Mouse (Mus musculus): ENCODE measurements at regions not wholly inside any gene's neighbourhood (a gene's known extent, or its start where the extent isn't known, plus 50 kb on each side); places are given as distances from the start of the nearest gene placed in this dataset.

DNA sequence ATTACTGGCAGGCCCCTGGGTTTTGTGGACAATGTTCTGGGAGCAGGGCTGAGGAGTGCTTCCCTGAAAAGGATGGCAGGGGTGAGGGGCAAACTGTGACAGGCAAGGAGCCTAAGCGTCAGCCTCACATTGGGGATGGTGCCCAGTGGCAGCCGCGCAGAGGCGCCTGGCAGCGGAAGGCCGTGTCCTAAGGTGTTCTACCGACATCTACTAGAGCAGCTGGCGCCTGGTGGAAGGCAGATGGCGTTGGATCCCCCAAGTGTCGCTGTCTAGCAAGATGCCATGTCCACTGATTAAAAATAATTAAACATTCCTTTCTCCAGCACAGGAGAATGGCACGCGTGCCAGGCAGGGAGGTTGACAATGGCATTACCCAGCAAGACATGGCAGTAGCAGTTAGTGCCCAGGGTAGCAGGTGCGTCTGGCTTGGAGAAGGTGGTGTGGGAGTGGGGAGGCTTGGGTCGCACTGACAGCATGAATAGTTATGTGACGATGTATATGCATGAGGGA, 330.3 kb downstream of the Ttll7 start:
- 16% methylated on average over 15 of the region's 15 CpGs for WGBS
- Histone ChIP-seq H3K36me3 (no peaks in the 10 kb centered on the region), H3K4me3 (0 out of 2 replicates have a peak overlapping the region, but pooled peaks have one; percentile 17), H3K27ac (replicated peaks) (peak overlapping the region; percentile 92), H3K9me3 (no peaks in the 10 kb centered on the region), H3K4me2 (replicated peaks) (peak overlapping the region; percentile 48), H3K9ac (replicated peaks) (no peak overlapping the region), H3K27me3 (no peaks in the 10 kb centered on the region), H3K4me1 (peaks cover 32% of the 10 kb centered on the region)
- peak; percentile 57 for ATAC-seq (ENCODE audit: low FRiP score, low read depth)

DNA sequence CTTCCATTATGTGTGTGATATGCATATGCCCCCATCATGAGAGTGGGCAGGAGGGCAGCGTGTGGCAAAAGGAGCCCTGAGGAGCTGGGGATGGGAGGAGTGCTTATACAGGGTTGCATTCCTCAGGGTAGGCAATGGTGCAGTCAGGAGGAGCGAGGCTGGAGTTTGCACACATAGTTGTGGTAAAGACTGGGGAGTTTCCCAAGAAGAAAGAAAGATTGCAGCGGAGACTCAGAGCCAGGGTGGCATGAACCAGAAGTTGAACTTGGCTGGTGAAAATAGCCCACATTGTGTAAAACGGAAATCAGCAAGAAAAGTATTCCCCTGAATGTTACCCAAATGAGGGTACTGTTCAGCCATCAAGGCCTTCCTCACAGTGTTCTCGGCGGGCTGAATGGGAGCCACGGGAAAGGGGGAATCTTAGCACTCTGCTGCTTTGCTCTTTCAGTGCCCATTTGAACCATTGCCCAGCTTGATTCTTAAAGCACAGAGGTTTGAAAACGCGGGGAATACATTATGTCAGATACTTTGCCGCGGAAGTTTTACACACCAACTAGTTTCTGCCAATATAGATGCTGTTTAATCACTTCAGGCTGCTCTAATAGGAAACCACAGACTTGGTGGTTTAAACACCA, 331.6 kb downstream of the Ttll7 start:
- no peak for ATAC-seq (ENCODE audit: low FRiP score, low read depth)
- Histone ChIP-seq H3K36me3 (no peaks in the 10 kb centered on the region), H3K4me3 (no peak overlapping the region), H3K4me1 (peaks cover 32% of the 10 kb centered on the region), H3K27ac (replicated peaks) (no peak overlapping the region), H3K4me2 (replicated peaks) (no peak overlapping the region), H3K27me3 (no peaks in the 10 kb centered on the region), H3K9ac (replicated peaks) (no peak overlapping the region), H3K9me3 (no peaks in the 10 kb centered on the region)
- WGBS = 60% methylated on average over 11 of the region's 11 CpGs

GRCm38 (mm10) chr3:147189737-147190136, 337.6 kb downstream of the Ttll7 start:
- Histone ChIP-seq H3K9me3 (no peaks in the 10 kb centered on the region), H3K27ac (replicated peaks) (no peak overlapping the region), H3K36me3 (no peaks in the 10 kb centered on the region), H3K9ac (replicated peaks) (no peak overlapping the region), H3K4me3 (no peak overlapping the region), H3K4me2 (replicated peaks) (no peak overlapping the region), H3K4me1 (no peaks in the 10 kb centered on the region), H3K27me3 (0 out of 2 replicates have a peak, but pooled peaks cover 3% of the 10 kb centered on the region)
- ATAC-seq (ENCODE audit: low FRiP score, low read depth) = no peak
- 76% methylated on average over 2 of the region's 2 CpGs for WGBS

GRCm38 (mm10) chr3:147196626-147197025, 344.5 kb downstream of the Ttll7 start:
- Histone ChIP-seq H3K4me2 (replicated peaks) (no peak overlapping the region), H3K27ac (replicated peaks) (no peak overlapping the region), H3K4me3 (no peak overlapping the region), H3K9me3 (no peaks in the 10 kb centered on the region), H3K9ac (replicated peaks) (no peak overlapping the region), H3K4me1 (no peaks in the 10 kb centered on the region), H3K27me3 (0 out of 2 replicates have a peak, but pooled peaks cover 3% of the 10 kb centered on the region), H3K36me3 (no peaks in the 10 kb centered on the region)
- ATAC-seq (ENCODE audit: low FRiP score, low read depth) = no peak
- 72% methylated on average over 8 of the region's 8 CpGs for WGBS

DNA sequence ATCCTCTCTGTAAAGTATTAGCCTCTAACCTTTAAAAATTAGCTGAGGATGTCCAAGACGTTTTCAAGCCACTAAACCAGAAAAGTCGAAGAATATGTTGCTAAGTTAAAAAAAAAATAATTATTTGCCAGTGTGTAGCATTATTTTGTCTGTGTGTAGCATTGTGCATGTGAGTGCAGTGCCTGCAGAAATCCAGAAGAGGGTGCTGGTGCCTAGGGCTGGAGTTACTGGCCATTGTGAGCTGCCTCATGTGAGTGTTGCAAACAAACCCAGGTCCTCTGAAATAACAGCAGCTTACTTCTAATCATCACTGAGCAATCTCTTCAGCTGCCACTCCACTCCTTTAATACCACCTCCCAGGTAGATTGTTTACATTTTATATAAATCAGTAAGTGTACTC, 345.0 kb downstream of the Ttll7 start:
- no peak overlapping the region for H3K4me2 ChIP-seq (replicated peaks)
- ATAC-seq (ENCODE audit: low FRiP score, low read depth) = no peak
- 54% methylated on average over 2 of the region's 2 CpGs for WGBS
- no peak overlapping the region for H3K9ac ChIP-seq (replicated peaks)
- 0 out of 2 replicates have a peak, but pooled peaks cover 3% of the 10 kb centered on the region for H3K27me3 ChIP-seq
- no peak overlapping the region for H3K27ac ChIP-seq (replicated peaks)
- H3K4me1 ChIP-seq = no peaks in the 10 kb centered on the region
- no peaks in the 10 kb centered on the region for H3K9me3 ChIP-seq
- no peak overlapping the region for H3K4me3 ChIP-seq
- no peaks in the 10 kb centered on the region for H3K36me3 ChIP-seq

GRCm38 (mm10) chr3:147211127-147211940, 359.2 kb downstream of the Ttll7 start:
- H3K4me3 ChIP-seq = no peak overlapping the region
- H3K9ac ChIP-seq (replicated peaks) = no peak overlapping the region
- H3K27ac ChIP-seq (replicated peaks) = no peak overlapping the region
- H3K9me3 ChIP-seq = no peaks in the 10 kb centered on the region
- H3K4me1 ChIP-seq = 0 out of 2 replicates have a peak, but pooled peaks cover 3% of the 10 kb centered on the region
- H3K36me3 ChIP-seq = no peaks in the 10 kb centered on the region
- ATAC-seq (ENCODE audit: low FRiP score, low read depth) = no peak
- WGBS = 59% methylated on average over 5 of the region's 5 CpGs
- H3K4me2 ChIP-seq (replicated peaks) = no peak overlapping the region
- H3K27me3 ChIP-seq = no peaks in the 10 kb centered on the region

GRCm38 (mm10) chr3:147228663-147229062, 376.5 kb downstream of the Ttll7 start:
- Histone ChIP-seq H3K27me3 (no peaks in the 10 kb centered on the region), H3K36me3 (no peaks in the 10 kb centered on the region), H3K9ac (replicated peaks) (no peak overlapping the region), H3K9me3 (no peaks in the 10 kb centered on the region), H3K27ac (replicated peaks) (no peak overlapping the region), H3K4me1 (no peaks in the 10 kb centered on the region), H3K4me2 (replicated peaks) (no peak overlapping the region), H3K4me3 (no peak overlapping the region)
- 89% methylated on average over 2 of the region's 2 CpGs for WGBS
- no peak for ATAC-seq (ENCODE audit: low FRiP score, low read depth)

DNA sequence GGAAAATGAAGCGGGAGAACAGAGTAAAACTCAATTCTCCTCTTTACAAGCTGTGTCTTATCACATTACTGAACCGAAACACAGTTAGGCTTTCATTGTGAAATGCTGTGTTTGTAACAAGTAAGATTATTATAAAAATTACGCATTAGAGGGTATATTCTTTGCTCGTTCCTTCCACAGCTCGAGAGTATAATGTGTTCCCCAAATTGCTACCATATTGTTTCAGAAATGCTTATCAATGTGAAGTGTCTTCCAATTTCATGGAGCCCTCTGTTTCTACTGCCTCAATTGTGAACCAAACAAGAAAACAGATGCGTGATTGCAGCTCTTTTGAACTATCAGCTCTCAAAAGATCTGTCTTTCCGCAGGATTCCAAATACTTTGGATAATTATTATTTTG, 378.4 kb downstream of the Ttll7 start:
- Histone ChIP-seq H3K4me2 (replicated peaks) (no peak overlapping the region), H3K36me3 (no peaks in the 10 kb centered on the region), H3K27me3 (no peaks in the 10 kb centered on the region), H3K9ac (replicated peaks) (no peak overlapping the region), H3K4me1 (no peaks in the 10 kb centered on the region), H3K27ac (replicated peaks) (no peak overlapping the region), H3K4me3 (no peak overlapping the region), H3K9me3 (no peaks in the 10 kb centered on the region)
- 88% methylated on average over 7 of the region's 7 CpGs for WGBS
- ATAC-seq (ENCODE audit: low FRiP score, low read depth) = no peak

- WGBS = 83% methylated on average over 1 of the region's 1 CpGs
- H3K9ac ChIP-seq (replicated peaks) = no peak overlapping the region
- no peaks in the 10 kb centered on the region for H3K27me3 ChIP-seq
- H3K4me1 ChIP-seq = peaks cover 5% of the 10 kb centered on the region; the same call in 1 of the 2 replicates
- no peak for ATAC-seq (ENCODE audit: low FRiP score, low read depth)
- H3K4me3 ChIP-seq = no peak overlapping the region
- no peak overlapping the region for H3K4me2 ChIP-seq (replicated peaks)
- H3K9me3 ChIP-seq = no peaks in the 10 kb centered on the region
- no peak overlapping the region for H3K27ac ChIP-seq (replicated peaks)
- H3K36me3 ChIP-seq = no peaks in the 10 kb centered on the region
Observed at GRCm38 (mm10) chr3:147238398-147238797, 386.2 kb downstream of the Ttll7 start.

GRCm38 (mm10) chr3:147240651-147241050, 388.5 kb downstream of the Ttll7 start:
- H3K9me3 ChIP-seq = no peaks in the 10 kb centered on the region
- no peaks in the 10 kb centered on the region for H3K27me3 ChIP-seq
- no peak overlapping the region for H3K4me3 ChIP-seq
- no peak overlapping the region for H3K9ac ChIP-seq (replicated peaks)
- WGBS = 19% methylated on average over 4 of the region's 4 CpGs
- no peak overlapping the region for H3K4me2 ChIP-seq (replicated peaks)
- peaks cover 5% of the 10 kb centered on the region; the same call in 1 of the 2 replicates for H3K4me1 ChIP-seq
- no peaks in the 10 kb centered on the region for H3K36me3 ChIP-seq
- ATAC-seq (ENCODE audit: low FRiP score, low read depth) = no peak
- no peak overlapping the region for H3K27ac ChIP-seq (replicated peaks)

DNA sequence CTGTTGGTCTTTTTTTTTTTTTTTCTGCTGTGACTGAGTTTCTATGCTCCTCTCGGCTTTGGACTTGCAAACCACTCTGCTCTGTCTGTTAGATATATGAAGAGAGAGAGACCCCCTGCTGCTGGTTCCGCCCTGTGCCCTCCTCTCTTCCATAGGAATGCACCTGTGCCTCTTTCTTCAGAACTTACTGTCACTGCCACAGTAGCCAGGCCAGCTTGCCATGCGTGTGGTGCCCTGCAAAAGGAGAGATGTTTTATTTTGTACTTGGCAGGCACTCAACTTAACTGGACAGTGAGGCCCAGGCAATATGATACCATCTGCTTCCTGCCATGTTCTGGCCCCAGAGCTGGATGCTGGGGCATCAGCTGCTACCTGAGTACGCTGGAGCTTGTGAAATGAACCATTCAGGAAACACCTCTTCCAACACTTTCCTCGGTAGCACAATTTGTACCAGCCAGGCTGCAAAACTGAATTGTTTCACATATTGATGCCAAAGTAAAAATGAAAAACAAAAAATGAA, 392.8 kb downstream of the Ttll7 start:
- no peak for ATAC-seq (ENCODE audit: low FRiP score, low read depth)
- WGBS = 83% methylated on average over 5 of the region's 5 CpGs
- no peak overlapping the region for H3K4me3 ChIP-seq

DNA sequence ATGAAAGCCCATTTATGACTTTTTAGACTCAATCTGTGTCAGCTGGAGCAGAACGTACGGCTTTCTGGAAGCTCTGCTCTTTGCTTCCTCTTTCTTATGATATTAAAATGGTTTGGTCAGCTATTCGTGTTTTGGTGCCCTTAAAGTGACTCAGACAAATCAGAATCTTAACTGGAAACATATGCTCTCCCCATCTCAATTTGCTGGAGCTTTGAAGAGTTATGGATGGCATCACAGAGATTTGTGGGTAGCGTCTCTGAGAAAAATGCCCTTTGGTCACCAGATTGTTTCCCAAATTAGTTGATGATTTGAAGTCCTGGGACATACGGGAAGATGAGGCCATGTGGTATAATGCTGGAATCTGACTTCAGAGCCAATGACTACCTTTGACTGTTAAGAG, 394.0 kb downstream of the Ttll7 start:
- no peak overlapping the region for H3K4me2 ChIP-seq (replicated peaks)
- H3K9ac ChIP-seq (replicated peaks) = no peak overlapping the region
- H3K4me1 ChIP-seq = no peaks in the 10 kb centered on the region
- no peak overlapping the region for H3K27ac ChIP-seq (replicated peaks)
- H3K27me3 ChIP-seq = no peaks in the 10 kb centered on the region; the same call in 1 of the 2 replicates
- no peak overlapping the region for H3K4me3 ChIP-seq
- WGBS = 81% methylated on average over 5 of the region's 5 CpGs
- ATAC-seq (ENCODE audit: low FRiP score, low read depth) = no peak
- no peaks in the 10 kb centered on the region for H3K36me3 ChIP-seq
- no peaks in the 10 kb centered on the region for H3K9me3 ChIP-seq

More for the DNA sequence above, 392.8 kb downstream of the Ttll7 start:
- Histone ChIP-seq H3K36me3 (no peaks in the 10 kb centered on the region), H3K27ac (replicated peaks) (no peak overlapping the region), H3K4me2 (replicated peaks) (no peak overlapping the region), H3K9ac (replicated peaks) (no peak overlapping the region), H3K27me3 (no peaks in the 10 kb centered on the region; the same call in 1 of the 2 replicates), H3K4me1 (peaks cover 5% of the 10 kb centered on the region; the same call in 1 of the 2 replicates), H3K9me3 (no peaks in the 10 kb centered on the region)

All from midbrain, embryonic 12.5 days (tissue).